Mouse (Mus musculus) yolk sac, embryonic 10.5 days (tissue): ENCODE measurements around the gene Ttc22.
A peak's percentile ranks its signal among the peaks of the same experiment; 100 is the strongest.

Experiments used
- DNase-seq: peaks from one replicate; pipeline ENCODE4 v3.0.0-alpha.2; 2017; ENCODE audit warnings: low spot score

Gene Ttc22

DNA sequence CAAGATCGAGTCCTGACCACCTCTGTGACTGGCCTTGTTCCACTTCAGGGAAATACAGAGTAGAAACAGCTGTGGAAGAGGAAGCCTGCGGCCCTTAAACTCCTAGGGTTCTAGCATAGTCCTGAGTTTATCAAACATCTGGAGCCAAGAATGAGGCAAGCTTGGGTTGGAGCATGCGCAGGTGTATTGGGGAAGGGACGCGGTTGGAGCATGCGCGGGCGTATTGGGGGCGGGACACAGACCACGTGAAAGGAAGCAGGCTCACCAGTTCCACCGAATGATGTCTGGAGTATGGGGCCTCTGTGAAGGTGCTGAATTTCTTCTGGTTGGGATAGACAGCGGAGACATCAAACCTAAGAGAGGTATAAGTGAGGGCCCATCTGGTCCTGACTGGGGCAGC, 6.6 kb upstream of the Ttc22 start:
- DNase-seq = no peak

DNA sequence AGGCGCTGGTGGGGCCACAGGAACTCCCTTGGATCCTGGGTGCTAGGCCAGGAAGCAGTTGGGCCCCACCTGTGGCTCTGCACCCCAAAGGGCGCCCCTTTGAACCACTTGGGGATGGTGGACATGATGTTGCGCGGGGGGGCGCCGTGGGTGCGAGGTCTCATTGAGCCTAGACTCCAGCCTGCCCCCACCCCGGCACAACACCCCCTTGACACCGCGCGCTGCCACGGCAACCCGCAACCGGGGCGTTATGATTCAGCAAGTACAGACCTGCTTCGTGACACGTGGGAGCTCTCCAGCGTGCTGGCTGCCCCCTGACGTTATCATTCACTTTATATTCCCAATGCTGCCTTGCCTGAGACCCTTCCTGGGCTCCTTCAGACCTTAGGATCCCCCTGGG, 5.2 kb upstream of the Ttc22 start, which contains the start of gene Lexm:
TSS of gene Lexm (minus strand) at position 186 of the 400 bp plus-strand sequence.
- DNase-seq = peak; percentile 38

DNA sequence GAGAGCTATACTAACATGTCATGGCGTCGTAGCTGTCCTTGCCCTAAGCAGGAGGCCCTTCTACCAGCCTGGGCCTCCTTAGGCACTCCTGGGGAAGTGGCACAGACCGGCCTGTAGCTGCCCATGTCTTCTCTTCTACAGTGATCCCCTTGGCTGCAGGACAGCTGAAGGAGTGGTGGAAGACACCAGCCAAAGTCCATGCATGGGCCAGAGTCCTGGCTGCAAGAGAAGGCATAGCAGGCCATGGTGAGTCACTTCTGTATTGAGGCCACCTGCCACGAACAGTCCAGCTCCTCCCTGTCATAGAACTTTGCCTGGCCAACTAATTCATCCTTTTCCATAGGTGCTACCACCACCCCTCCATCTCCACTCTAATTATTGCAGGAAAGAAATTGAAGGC, 3.3 kb upstream of the Ttc22 start:
- no peak for DNase-seq

DNA sequence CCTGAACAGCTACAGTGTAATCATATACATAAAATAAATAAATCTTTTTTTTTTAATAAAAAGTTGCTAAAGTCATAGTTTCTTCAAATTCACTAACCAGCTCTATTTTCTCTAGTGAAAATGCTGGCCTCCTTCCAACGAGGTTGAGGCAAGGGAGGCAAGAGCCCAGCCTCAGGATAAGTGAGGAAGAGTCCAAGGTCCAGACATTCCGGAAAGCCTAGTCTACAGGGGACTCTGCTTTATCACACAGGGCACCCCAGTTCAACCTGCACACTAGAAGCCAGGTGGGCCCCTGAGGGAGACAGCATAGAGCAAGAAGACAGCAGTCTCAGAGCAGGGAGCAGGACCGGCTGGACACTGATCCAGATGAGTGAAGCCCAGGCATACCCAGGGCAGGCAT, 804 bp upstream of the Ttc22 start:
- peak; percentile 19 for DNase-seq

DNA sequence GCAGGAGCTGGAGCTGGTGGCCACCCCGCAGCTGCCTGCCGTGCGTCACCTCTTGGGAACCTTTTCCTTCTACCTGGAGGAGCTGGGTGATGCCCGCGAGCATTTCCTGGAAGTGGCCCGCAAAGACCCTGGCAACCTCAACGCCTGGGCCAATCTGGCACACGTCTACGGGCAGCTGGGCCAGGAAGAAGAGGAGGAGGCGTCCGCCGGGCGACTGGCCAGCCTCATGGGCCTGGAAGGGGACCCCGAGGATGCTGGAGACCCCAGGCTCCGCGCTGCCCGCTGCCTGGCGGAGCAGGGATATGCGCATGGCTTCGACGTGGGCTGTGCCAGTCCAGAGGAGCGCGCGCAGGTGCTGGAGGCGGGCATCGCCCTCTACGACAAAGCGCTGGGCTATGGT, 480 bp downstream of the Ttc22 start:
- no peak for DNase-seq

DNA sequence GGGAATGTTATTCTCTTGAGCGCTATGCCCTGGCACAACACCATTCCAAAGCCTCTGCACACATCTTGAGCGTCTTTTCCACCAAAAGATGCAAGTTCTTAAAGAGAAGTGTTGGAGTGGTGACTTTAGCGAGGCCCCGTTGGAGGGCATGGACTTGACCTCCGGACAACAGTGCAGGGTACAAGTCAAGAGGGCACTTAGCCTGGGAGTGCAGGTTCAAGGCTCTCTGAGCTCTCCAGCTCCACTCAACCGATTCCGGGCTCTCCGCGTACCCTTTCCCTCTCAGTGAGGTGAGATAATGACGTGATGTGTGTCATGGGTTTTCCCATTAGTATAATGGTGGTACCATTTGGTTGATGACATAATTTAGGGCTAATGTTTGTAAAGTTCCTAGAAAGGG, 2.0 kb downstream of the Ttc22 start:
- DNase-seq = no peak

DNA sequence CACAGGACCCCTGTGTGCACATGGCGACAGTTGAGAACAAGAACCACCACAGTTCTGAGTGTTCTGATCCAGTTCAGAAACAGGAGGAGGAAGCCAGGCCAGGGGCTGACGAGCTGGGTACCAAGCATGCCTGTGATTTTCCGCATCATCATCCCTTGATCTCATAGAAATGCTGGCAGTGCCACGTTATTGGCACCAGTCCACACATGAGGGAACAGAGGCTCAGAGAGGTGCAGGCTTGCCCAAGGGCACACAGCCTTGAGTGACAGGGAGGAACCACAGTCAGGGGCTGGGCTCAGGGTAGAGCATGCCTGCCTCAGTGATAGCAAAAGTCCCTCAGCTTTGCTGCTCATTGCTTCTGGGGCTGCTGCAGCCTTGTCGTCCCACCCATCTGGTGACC, 5.6 kb downstream of the Ttc22 start:
- no peak for DNase-seq

DNA sequence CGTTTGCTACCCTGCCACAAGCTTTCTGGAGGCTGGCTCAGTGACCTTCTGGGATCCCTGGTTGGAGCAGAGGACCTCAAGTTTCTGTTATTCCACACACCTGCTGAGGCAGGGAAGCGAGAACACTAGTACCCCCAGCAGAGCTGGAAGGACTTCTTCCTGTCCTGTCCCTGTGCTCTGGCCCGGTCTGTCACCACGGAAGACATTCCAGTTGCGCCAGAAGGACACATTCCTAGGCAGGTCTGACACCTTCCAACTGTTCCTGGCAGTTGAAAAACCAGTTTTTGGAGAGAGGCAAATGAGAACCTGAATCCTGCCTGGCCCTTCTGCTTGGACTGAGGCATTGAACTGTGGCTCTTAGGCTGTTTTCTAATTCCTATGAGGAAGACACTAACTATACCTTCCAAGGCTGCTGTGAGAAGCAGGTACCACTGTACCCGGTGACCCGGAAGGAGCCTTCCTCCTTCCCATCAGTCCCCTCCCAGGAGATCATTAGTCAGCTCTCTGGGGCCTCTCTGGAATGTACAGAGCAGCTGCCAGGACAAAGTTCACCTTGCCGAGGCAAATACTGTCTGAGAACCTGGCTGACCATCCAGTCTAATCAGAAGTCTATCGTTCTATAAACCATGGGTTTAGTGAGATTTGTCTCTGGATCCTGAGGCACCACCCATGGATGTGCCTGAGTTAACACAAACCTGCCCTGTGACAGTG, 6.6 kb downstream of the Ttc22 start:
- peak; percentile 81 for DNase-seq

DNA sequence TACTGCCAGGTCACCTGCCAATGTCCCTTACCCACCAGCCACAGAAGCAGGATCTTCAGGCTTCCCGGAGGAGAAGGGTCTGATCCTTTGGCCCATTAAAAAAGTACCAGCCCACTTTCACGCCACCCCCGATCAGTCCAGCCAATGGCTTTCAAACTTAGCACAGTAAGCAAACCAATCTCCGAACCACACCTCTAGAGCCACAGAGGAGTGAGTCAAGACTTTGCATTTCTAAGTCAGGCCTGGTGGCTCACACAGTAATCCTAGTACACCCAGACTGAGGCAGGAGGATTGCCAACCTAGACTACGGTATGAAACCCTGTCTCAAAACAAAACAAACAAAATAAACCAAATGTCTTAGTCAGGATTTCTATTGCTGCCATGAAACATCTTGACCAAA, 7.1 kb downstream of the Ttc22 start:
- no peak for DNase-seq

DNA sequence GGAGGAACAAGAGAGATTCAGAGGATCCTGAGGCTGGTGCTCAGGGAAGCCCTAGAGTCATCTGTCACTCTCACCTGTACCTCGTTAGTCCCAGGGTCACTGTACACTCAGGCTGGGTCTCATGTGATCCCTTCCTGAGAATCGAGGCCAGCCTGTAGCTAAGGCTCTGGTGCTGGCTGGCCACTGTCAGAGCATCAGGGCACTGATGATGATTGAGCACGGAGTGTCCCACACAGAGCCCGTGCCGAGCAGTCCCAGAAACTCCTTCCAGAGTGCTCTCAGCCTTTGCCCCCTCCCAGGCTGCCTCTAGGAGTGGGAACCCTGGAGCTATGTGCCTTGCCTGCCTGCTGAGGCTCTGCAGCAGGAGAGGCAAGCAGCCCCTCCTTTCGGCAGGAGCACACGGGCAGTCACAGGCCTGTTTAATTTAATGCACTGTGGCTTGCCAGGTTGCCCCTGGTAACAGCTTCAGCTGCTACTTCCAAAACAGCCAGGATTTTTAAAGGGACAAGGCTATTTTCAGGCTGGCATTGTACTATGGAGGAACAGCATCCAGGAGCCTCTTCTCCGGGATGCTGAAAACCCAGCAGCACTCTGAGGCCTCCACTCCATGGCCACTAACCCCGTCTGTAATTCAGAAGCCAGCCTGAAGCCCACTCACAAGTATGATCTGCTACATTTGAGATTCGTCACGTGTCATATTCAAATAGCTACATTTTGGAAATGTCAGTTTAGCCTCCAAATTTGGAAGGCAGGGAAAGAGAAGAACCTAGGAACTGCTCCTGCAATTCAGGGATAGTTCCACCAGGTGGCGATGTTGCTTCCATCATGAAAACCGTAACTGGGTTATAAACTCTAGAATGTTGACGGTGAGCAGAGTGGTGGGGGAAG, 8.3 kb downstream of the Ttc22 start:
- DNase-seq = peak; percentile 39

DNA sequence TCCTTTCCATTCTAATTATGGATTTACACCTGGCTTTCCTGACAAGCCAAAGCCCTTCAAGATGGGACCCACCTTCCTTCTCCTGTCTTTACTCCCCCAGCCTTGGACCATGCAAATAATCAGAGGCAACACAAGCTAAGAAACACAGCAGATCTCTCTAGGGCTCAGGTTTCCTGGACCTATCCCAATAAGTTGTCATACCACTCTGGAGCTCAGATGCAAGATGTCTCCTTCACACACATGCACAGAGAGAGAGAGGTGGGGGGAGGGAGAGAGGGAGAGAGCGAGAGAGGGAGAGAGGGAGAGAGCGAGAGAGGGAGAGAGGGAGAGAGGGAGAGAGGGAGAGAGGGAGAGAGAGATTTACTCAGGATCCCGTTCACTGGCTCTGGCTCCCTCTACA, 10.1 kb downstream of the Ttc22 start:
- DNase-seq = no peak

DNA sequence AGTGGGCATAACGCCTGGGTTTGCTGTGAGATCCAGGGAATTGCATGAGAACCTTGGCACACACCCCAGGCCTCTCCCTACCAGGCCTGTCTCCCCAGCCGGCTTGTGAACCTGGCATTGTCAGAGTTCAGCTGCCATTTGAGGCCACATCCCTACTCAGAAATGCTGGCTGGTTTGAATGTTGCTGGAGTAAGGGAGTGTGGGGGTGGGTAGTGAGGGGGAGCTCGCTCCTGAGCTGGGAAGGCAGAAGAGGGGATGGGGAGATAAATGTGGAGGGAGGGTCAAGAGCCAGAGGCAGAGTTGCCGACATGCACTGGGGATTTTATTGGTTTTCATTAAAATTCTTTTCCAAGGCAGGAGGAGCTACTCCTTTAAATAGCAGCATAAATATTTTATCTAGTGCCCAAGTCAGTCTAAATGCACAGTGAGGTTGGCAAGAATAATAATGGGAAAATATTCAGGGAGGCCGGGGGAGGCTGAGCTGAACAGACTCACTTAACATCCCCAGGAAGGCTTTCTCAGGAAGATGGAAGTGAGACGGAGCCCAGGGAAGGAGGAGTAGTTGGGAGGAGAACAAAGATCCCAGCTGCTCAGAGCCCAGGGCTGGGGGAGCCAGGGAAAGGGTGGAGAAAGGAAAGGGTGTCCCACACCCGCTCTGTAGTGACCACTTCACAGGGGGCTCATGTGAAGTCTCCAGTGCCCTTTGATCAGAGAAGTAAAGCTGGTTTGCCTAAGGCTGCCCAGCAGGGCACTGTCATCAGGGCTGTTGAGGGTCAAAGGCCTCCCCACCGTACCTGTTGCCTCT, 11.3 kb downstream of the Ttc22 start:
- DNase-seq = no peak

DNA sequence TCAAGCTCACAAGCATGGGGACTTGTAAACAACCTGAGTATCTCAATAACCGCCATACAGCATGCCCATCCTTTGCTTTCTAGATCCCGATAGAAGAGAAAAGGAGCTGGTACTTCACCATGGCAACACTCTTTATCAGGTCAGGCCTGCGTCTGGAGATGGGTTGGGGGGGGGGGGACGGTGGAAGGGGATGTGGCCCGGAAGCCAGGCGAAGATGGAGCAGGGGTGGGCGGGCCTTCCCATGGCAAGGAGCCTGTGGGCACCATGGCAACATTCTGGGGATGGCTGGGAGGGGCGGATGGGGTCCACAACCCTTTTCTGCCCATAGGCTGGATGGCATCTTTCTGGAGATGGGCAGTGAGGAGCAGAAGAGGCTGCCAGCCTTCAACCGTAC, 11.9 kb downstream of the Ttc22 start:
- no peak for DNase-seq

DNA sequence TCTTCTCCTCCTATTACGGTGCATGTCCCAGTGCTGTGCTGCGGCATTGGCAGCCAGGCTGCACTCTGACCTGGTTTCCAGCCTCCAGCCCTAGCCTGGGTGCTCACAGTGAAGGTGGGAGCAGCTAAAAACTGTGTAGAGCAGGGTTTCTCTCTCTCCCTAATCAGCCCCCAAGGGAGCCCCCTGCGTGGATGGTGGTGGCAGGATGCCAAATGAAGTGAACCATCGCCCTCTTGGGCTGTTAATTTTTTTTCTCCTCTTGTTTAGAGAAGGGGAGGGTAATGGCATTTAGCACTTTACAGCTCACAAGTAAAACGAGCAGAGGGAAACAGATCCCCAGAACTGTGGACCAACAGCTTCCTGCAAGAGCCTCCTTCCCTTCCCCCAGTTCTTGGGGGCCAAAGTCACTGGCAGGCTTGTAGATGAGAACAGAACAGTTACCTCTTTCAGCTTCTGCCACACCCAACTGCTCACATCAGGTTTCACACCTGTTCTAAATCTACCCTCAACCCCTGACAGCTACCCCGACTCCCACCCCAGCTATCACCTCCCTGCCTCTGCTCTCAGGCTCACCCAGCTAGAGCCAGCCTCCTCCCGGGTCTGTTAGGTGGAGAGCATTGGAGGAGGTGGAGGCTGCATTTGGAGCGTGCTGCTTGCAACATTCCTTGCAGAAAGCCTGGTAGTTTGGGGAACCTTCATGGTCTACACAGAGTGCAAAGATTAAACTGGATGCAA, 21.4 kb downstream of the Ttc22 start:
- DNase-seq = peak; percentile 30

DNA sequence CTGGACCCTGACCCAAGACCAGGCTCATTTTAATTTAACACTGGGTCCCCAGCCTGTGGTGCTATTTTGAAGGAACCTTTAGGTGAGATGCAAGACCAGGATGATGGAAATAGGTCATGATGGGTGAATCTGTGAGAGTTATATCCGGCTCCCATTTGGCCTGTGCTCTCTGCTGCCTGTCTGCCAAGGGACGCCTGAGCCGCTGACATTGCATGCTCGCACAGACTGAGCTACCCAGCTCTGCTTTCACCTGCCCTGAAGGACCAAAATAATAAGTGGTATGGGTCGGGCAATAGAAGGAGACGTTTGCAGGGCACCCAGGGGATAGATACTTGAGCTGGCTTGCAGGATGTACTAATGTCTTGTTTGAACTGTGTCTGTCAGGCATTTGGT, 22.0 kb downstream of the Ttc22 start:
- DNase-seq = no peak

DNA sequence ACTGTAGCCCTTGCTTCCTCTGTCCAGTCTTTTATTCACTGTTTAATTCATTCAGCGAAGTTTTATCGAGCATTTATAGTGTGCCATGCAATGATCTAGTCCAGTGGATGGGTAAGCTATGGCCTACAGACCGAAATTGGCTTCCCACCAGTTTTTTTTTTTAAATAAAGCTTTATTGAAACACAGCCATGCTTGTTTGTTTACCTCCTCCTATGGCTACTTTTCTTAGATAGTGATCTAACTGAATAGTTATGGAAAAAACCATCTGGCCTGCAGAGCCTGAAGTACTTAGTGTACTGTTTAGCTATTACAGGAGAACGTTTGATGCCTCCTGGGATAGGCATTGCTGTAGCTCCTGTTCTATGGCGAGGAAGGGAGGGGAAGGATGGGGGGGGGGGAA, 23.6 kb downstream of the Ttc22 start:
- DNase-seq = no peak

DNA sequence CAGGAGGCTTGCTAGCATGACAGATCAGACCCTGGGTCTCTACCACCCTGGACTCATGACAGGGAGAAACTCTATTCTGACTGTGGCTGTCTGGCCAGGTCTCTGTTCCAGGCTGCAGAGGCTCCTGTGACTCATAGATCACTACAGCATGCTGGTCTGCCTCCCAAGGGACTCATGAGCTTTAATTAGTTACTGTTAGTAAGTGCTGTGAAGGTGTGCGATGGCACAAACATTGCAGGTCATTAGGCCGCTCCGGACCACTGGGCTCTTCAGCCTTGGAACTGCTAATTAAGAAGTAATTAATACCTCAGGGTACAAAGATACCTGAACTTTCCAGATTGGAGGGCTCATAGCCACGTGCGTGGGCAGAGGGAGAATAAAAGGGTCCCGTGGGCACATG, 24.9 kb downstream of the Ttc22 start:
- DNase-seq = no peak

DNA sequence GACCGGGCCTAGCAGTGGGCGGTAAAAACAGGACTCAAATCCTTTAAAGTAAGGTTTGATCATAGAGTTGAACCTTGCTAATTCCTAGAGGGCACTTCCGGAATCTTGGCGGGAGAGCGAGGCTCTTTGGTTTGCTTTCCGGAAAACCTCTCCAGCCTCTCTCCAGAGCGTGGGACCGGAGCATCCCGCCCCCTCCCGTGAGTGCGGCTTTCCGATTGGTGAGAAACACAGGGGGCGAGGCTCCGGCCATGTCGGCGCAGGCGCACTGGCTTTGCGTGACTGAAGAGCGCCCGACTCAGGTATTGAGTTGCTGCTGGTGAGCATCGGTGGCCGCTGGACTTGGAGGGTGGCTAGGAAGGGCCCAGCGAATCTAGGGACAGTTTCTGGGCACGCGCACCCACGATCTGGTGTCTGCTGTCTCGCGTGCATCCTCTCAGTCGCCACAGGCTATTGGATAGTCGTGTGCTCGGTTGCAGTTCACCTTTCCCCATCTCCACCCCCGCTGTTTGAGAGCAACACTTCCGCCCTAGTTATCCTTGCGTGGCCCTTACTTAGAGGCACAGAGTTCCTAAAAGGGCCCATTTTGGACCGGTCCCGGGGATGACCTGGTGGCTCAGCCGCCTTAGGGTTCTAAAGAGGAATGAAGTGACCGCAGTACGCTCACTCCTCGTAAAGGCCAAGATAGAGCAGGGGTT, 28.7 kb downstream of the Ttc22 start, which contains the start of gene Pars2:
TSS of gene Pars2 (plus strand) at position 237 of the 695 bp plus-strand sequence.
- peak; percentile 98 for DNase-seq

DNA sequence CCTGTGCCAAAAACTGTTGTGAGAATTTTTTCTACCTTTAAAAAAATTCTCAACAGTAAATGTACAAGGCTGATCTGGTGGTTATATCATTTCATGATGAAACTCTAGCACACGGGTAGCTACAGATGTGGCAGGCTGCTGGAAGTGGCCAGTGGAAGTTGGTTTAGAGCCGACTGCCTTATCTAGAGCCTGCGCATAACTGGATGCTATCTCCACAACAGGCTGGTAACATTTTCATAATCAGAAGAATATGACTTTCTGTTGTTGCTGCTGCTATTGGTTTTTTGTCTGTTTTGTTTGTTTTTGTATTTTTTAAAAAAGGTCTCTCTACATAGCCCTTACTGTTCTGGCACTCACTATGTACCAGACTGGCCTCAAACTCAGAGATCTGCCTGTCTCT, 30.3 kb downstream of the Ttc22 start:
- no peak for DNase-seq

DNA sequence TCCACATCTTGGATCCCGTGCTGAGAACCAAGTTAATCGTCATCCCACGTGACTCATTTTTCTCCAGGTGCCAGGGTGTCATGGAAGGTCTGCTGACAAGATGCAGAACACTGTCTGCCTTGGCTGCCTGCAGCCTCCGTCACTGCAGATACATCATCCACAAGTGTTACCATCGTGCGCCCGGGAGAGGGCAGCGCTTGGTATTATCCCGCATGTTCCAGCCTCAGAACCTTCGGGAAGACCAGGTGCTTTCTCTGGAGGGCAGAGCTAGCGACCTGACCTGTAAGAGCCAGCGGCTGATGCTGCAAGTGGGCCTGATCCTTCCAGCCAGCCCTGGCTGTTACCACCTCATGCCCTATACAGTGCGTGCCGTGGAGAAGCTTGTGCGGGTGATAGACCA, 30.8 kb downstream of the Ttc22 start:
- DNase-seq = no peak

DNA sequence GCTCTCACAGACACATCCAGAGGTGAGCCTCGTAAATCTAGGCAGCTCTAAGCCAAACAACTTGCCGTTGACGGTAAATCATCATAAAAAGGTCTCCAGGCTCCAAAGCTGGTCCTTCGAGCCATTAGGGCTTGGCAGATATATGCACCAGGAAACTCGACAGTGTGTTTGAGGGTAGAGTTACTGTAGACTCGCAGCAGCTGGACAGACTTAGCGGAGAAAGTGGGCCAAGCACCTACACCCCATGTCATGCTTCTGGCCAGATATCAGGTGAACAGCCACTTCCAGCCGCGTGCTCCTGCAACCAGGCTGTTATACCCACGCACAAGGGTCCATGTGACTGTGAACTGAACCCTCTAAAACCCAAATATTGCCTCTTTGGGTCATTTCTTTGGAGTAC, 33.4 kb downstream of the Ttc22 start:
- no peak for DNase-seq
